Mouse (Mus musculus) spleen, postnatal 0 days (tissue): ENCODE data around the gene Fads3. TPM values are rescaled to one million over a fixed set of nuclear protein-coding genes. Genes with fewer than 3 reads are reported as not detected.

ENCODE experiments used
- polyA plus RNA-seq: library from polyadenylated mRNA; unstranded; fragments of >200 nt; fragmentation: Nextera tagmentation; extraction: Ambion mirVana; gene quantifications from 2 replicates; pipeline ENCODE4 v1.2.1, GENCODE M21; 2015

Fads3 gene
- 8.3 and 8.4 TPM in 2 replicates for polyA plus RNA-seq

GRCm38 (mm10) chr19:10041388-10042148 is at the start of gene Fads3:
Gene Fads3, plus strand, starts transcription at chr19:10041569.

GRCm38 (mm10) chr19:10001206-10001969 is 40.0 kb upstream of the Fads3 start, which contains the start of the genes Best1 and Rab3il1:
Gene Best1, minus strand, starts transcription at chr19:10001633.
Gene Rab3il1, plus strand, starts transcription at chr19:10001669.

GRCm38 (mm10) chr19:10101341-10102053 is 60.1 kb downstream of the Fads3 start, which contains the start of gene Fads2:
Gene Fads2, minus strand, starts transcription at chr19:10101746.

Other genes starting within 250 kb of the Fads3 start
- not detected in 2 replicates for gene Scgb2a2, start 194.0 kb upstream of the Fads3 start, polyA plus RNA-seq
- gene Incenp, start 142.0 kb upstream of the Fads3 start, polyA plus RNA-seq, result 123 and 130 TPM in 2 replicates
- gene Fth1, start 61.0 kb upstream of the Fads3 start, polyA plus RNA-seq, result 3,834 and 4,530 TPM in 2 replicates
- gene Best1, start 39.9 kb upstream of the Fads3 start, polyA plus RNA-seq, result 0.52 and 0.66 TPM in 2 replicates
- gene Rab3il1, start 39.9 kb upstream of the Fads3 start, polyA plus RNA-seq, result 166 TPM in 2 replicates
- gene Fads2, start 60.2 kb downstream of the Fads3 start, polyA plus RNA-seq, result 22.1 and 23.8 TPM in 2 replicates
- gene Fads1, start 141.3 kb downstream of the Fads3 start, polyA plus RNA-seq, result 28.9 and 31.8 TPM in 2 replicates
- gene Tmem258, start 162.4 kb downstream of the Fads3 start, polyA plus RNA-seq, result 314 and 316 TPM in 2 replicates
- 162 and 196 TPM in 2 replicates for gene Fen1, start 162.6 kb downstream of the Fads3 start, polyA plus RNA-seq
- gene Myrf, start 199.2 kb downstream of the Fads3 start, polyA plus RNA-seq, result 1.7 and 2.4 TPM in 2 replicates